Mouse (Mus musculus): Measurements from ENCODE around the gene Bco2. TPM values are rescaled to one million over a fixed set of nuclear protein-coding genes. Genes with fewer than 3 reads are reported as not detected.
A peak's percentile ranks its signal among the peaks of the same experiment; 100 is the strongest.

The Bco2 gene
- polyA plus RNA-seq, 1 experiment from 2014 or later, result 0.10 TPM

GRCm38 (mm10) chr9:50530890-50531289 is 24.1 kb downstream of the Bco2 start:
- WGBS (ENCODE audit: insufficient replicate concordance), result 19% methylated on average over 2 of the region's 2 CpGs
- Histone ChIP-seq H3K9ac (ENCODE audit: low read depth, low read length) (no peak overlapping the region), H3K9me3 (replicated peaks; ENCODE audit: control insufficient read depth, low read length) (no peaks in the 10 kb centered on the region; the same call in 1 of the 2 replicates)

GRCm38 (mm10) chr9:50528293-50528892 is 26.6 kb downstream of the Bco2 start, which contains the start of gene Pts:
Pts (minus strand) TSS chr9:50528724.
- ATAC-seq (replicated peaks; ENCODE audit: insufficient number of reproducible peaks, low FRiP score, low TSS enrichment), result peak; percentile 97
- Histone ChIP-seq H3K27ac (ENCODE audit: low read depth, low read length) (peak within 1 kb of the TSS; percentile 76), H3K4me3 (ENCODE audit: low read depth, low read length) (peak within 1 kb of the TSS; percentile 73), H3K9ac (ENCODE audit: low read depth, low read length) (peak within 1 kb of the TSS; percentile 90), H3K36me3 (ENCODE audit: control insufficient read depth, insufficient read depth, low read length) (no peaks in the 10 kb centered on the region), H3K9me3 (replicated peaks; ENCODE audit: control insufficient read depth, low read length) (no peaks in the 10 kb centered on the region), H3K4me2 (peak within 1 kb of the TSS; percentile 77), H3K27me3 (ENCODE audit: control insufficient read depth, insufficient read depth, low read length) (no peaks in the 10 kb centered on the region), H3K4me1 (ENCODE audit: control insufficient read depth, insufficient read depth, low read length) (peaks cover 5% of the 10 kb centered on the region)
- WGBS (ENCODE audit: insufficient replicate concordance), result under 1% methylated on average over 52 of the region's 54 CpGs

More at GRCm38 (mm10) chr9:50530890-50531289, 24.1 kb downstream of the Bco2 start:
- H3K27ac ChIP-seq (ENCODE audit: low read depth, low read length), result no peak overlapping the region
- H3K27me3 ChIP-seq (ENCODE audit: control insufficient read depth, insufficient read depth, low read length), result no peaks in the 10 kb centered on the region
- no peak for ATAC-seq (replicated peaks; ENCODE audit: insufficient number of reproducible peaks, low FRiP score, low TSS enrichment)
- no peak overlapping the region for H3K4me2 ChIP-seq
- H3K4me3 ChIP-seq (ENCODE audit: low read depth, low read length), result no peak overlapping the region
- H3K36me3 ChIP-seq (ENCODE audit: control insufficient read depth, insufficient read depth, low read length), result no peaks in the 10 kb centered on the region
- peaks cover 5% of the 10 kb centered on the region for H3K4me1 ChIP-seq (ENCODE audit: control insufficient read depth, insufficient read depth, low read length)

DNA sequence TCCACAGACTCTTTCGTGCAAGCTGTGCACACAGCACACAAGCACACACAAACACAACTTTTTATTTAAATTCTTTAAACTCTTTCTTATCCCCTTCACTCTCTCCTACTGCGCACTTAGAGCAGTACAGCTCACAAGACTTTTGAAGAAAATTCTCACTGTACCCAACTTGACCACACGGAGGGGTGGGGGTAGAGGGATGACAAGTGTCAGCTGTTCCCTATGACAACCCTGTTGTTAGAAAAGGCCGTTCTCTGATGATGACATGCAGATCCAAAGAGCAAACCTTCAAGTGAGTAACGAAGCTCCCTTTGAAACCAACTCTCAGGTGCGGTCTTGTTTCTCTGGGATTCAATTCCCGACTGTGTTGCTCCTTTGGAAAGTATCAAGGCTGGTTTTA is 27.1 kb downstream of the Bco2 start:
- Histone ChIP-seq H3K4me3 (ENCODE audit: low read depth, low read length) (peak overlapping the region; percentile 73), H3K9ac (ENCODE audit: low read depth, low read length) (peak overlapping the region; percentile 90), H3K36me3 (ENCODE audit: control insufficient read depth, insufficient read depth, low read length) (no peaks in the 10 kb centered on the region), H3K4me1 (ENCODE audit: control insufficient read depth, insufficient read depth, low read length) (peaks cover 5% of the 10 kb centered on the region), H3K27ac (ENCODE audit: low read depth, low read length) (no peak overlapping the region), H3K9me3 (replicated peaks; ENCODE audit: control insufficient read depth, low read length) (no peaks in the 10 kb centered on the region), H3K4me2 (peak overlapping the region; percentile 77), H3K27me3 (ENCODE audit: control insufficient read depth, insufficient read depth, low read length) (no peaks in the 10 kb centered on the region)
- ATAC-seq (replicated peaks; ENCODE audit: insufficient number of reproducible peaks, low FRiP score, low TSS enrichment), result no peak
- 41% methylated on average over 7 of the region's 7 CpGs for WGBS (ENCODE audit: insufficient replicate concordance)

DNA sequence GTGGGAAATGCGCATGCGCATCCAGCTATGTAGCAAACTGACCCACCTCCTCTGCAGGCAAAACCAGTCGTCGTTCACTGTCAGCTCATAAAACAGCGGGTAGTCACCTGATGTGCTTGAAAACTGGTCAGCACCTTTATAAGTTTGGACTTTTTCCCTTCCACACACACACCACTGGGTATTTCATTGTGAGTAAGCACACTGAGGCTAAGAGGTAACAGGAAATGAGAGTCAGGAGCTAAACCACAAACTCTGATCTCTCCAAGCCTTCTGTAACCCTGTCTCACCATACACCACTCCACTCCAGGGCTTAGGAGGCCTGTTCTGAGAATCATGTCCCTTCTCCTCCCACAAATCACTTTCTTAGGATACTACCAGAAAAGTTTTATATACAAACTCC is 29.4 kb downstream of the Bco2 start:
- H3K36me3 ChIP-seq (ENCODE audit: control insufficient read depth, insufficient read depth, low read length), result no peaks in the 10 kb centered on the region
- ATAC-seq (replicated peaks; ENCODE audit: insufficient number of reproducible peaks, low FRiP score, low TSS enrichment), result no peak

GRCm38 (mm10) chr9:50524936-50525335 is 30.0 kb downstream of the Bco2 start:
- H3K27me3 ChIP-seq (ENCODE audit: control insufficient read depth, insufficient read depth, low read length), result no peaks in the 10 kb centered on the region
- H3K9me3 ChIP-seq (replicated peaks; ENCODE audit: control insufficient read depth, low read length), result no peaks in the 10 kb centered on the region
- H3K27ac ChIP-seq (ENCODE audit: low read depth, low read length), result no peak overlapping the region
- H3K4me3 ChIP-seq (ENCODE audit: low read depth, low read length), result no peak overlapping the region
- peaks cover 5% of the 10 kb centered on the region for H3K4me1 ChIP-seq (ENCODE audit: control insufficient read depth, insufficient read depth, low read length)
- H3K36me3 ChIP-seq (ENCODE audit: control insufficient read depth, insufficient read depth, low read length), result no peaks in the 10 kb centered on the region
- H3K4me2 ChIP-seq, result no peak overlapping the region
- WGBS (ENCODE audit: insufficient replicate concordance), result 89% methylated on average over 5 of the region's 5 CpGs
- H3K9ac ChIP-seq (ENCODE audit: low read depth, low read length), result no peak overlapping the region
- ATAC-seq (replicated peaks; ENCODE audit: insufficient number of reproducible peaks, low FRiP score, low TSS enrichment), result no peak

More for the DNA sequence above, 29.4 kb downstream of the Bco2 start:
- Histone ChIP-seq H3K9me3 (replicated peaks; ENCODE audit: control insufficient read depth, low read length) (no peaks in the 10 kb centered on the region), H3K27me3 (ENCODE audit: control insufficient read depth, insufficient read depth, low read length) (no peaks in the 10 kb centered on the region), H3K4me1 (ENCODE audit: control insufficient read depth, insufficient read depth, low read length) (peaks cover 5% of the 10 kb centered on the region), H3K4me2 (no peak overlapping the region), H3K4me3 (ENCODE audit: low read depth, low read length) (no peak overlapping the region), H3K27ac (ENCODE audit: low read depth, low read length) (no peak overlapping the region), H3K9ac (ENCODE audit: low read depth, low read length) (no peak overlapping the region)
- WGBS (ENCODE audit: insufficient replicate concordance), result 79% methylated on average over 5 of the region's 5 CpGs

GRCm38 (mm10) chr9:50522574-50522973 is 32.4 kb downstream of the Bco2 start:
- Histone ChIP-seq H3K27me3 (ENCODE audit: control insufficient read depth, insufficient read depth, low read length) (no peaks in the 10 kb centered on the region), H3K9me3 (replicated peaks; ENCODE audit: control insufficient read depth, low read length) (no peaks in the 10 kb centered on the region), H3K4me1 (ENCODE audit: control insufficient read depth, insufficient read depth, low read length) (peaks cover 1% of the 10 kb centered on the region), H3K9ac (ENCODE audit: low read depth, low read length) (no peak overlapping the region), H3K36me3 (ENCODE audit: control insufficient read depth, insufficient read depth, low read length) (no peaks in the 10 kb centered on the region), H3K4me3 (ENCODE audit: low read depth, low read length) (no peak overlapping the region), H3K4me2 (no peak overlapping the region), H3K27ac (ENCODE audit: low read depth, low read length) (no peak overlapping the region)
- WGBS (ENCODE audit: insufficient replicate concordance), result 83% methylated on average over 5 of the region's 5 CpGs
- no peak for ATAC-seq (replicated peaks; ENCODE audit: insufficient number of reproducible peaks, low FRiP score, low TSS enrichment)

- Histone ChIP-seq H3K9ac (ENCODE audit: low read depth, low read length) (no peak overlapping the region), H3K27me3 (ENCODE audit: control insufficient read depth, insufficient read depth, low read length) (no peaks in the 10 kb centered on the region), H3K9me3 (replicated peaks; ENCODE audit: control insufficient read depth, low read length) (no peaks in the 10 kb centered on the region), H3K36me3 (ENCODE audit: control insufficient read depth, insufficient read depth, low read length) (no peaks in the 10 kb centered on the region), H3K27ac (ENCODE audit: low read depth, low read length) (no peak overlapping the region), H3K4me1 (ENCODE audit: control insufficient read depth, insufficient read depth, low read length) (no peaks in the 10 kb centered on the region), H3K4me3 (ENCODE audit: low read depth, low read length) (no peak overlapping the region), H3K4me2 (no peak overlapping the region)
- ATAC-seq (replicated peaks; ENCODE audit: insufficient number of reproducible peaks, low FRiP score, low TSS enrichment), result no peak
- WGBS (ENCODE audit: insufficient replicate concordance), result 52% methylated on average over 2 of the region's 2 CpGs
Measured at GRCm38 (mm10) chr9:50521562-50521961, 33.4 kb downstream of the Bco2 start.

GRCm38 (mm10) chr9:50520748-50521147 is 34.2 kb downstream of the Bco2 start:
- Histone ChIP-seq H3K36me3 (ENCODE audit: control insufficient read depth, insufficient read depth, low read length) (no peaks in the 10 kb centered on the region), H3K4me1 (ENCODE audit: control insufficient read depth, insufficient read depth, low read length) (no peaks in the 10 kb centered on the region), H3K9me3 (replicated peaks; ENCODE audit: control insufficient read depth, low read length) (no peaks in the 10 kb centered on the region), H3K27ac (ENCODE audit: low read depth, low read length) (no peak overlapping the region), H3K4me2 (no peak overlapping the region), H3K27me3 (ENCODE audit: control insufficient read depth, insufficient read depth, low read length) (no peaks in the 10 kb centered on the region), H3K9ac (ENCODE audit: low read depth, low read length) (no peak overlapping the region), H3K4me3 (ENCODE audit: low read depth, low read length) (no peak overlapping the region)
- 81% methylated on average over 6 of the region's 6 CpGs for WGBS (ENCODE audit: insufficient replicate concordance)
- no peak for ATAC-seq (replicated peaks; ENCODE audit: insufficient number of reproducible peaks, low FRiP score, low TSS enrichment)

GRCm38 (mm10) chr9:50518781-50519180 is 36.2 kb downstream of the Bco2 start:
- H3K9ac ChIP-seq (ENCODE audit: low read depth, low read length), result no peak overlapping the region
- H3K4me3 ChIP-seq (ENCODE audit: low read depth, low read length), result no peak overlapping the region
- ATAC-seq (replicated peaks; ENCODE audit: insufficient number of reproducible peaks, low FRiP score, low TSS enrichment), result no peak
- no peaks in the 10 kb centered on the region for H3K27me3 ChIP-seq (ENCODE audit: control insufficient read depth, insufficient read depth, low read length)
- 11% methylated on average over 2 of the region's 2 CpGs for WGBS (ENCODE audit: insufficient replicate concordance)
- H3K4me2 ChIP-seq, result no peak overlapping the region
- 0 out of 2 replicates have a peak, but pooled peaks cover 3% of the 10 kb centered on the region for H3K4me1 ChIP-seq (ENCODE audit: control insufficient read depth, insufficient read depth, low read length)
- H3K27ac ChIP-seq (ENCODE audit: low read depth, low read length), result no peak overlapping the region
- H3K9me3 ChIP-seq (replicated peaks; ENCODE audit: control insufficient read depth, low read length), result no peaks in the 10 kb centered on the region
- H3K36me3 ChIP-seq (ENCODE audit: control insufficient read depth, insufficient read depth, low read length), result no peaks in the 10 kb centered on the region

Measured in heart, embryonic 11.5 days (tissue).